Mouse (Mus musculus): ENCODE data around the gene Klf2. TPM values are rescaled to one million over a fixed set of nuclear protein-coding genes. Genes with fewer than 3 reads are reported as not detected.
A peak's percentile ranks its signal among the peaks of the same experiment; 100 is the strongest.

Klf2 gene
- total RNA-seq, 4 experiments from 2014 or later: 9.5 to 15.3 (median 12.7) TPM

GRCm38 (mm10) chr8:72331631-72332030, 12.8 kb downstream of the Klf2 start:
- DNase-seq (ENCODE audit: low spot score in 2 of 2): no peak

- DNase-seq (ENCODE audit: low spot score in 2 of 2): no peak
These were observed 14.8 kb downstream of the Klf2 start for GRCm38 (mm10) chr8:72333429-72334143.

GRCm38 (mm10) chr8:72334144-72334641, 15.4 kb downstream of the Klf2 start:
- no peak for DNase-seq (ENCODE audit: low spot score in 2 of 2)

- DNase-seq (ENCODE audit: low spot score in 2 of 2): no peak
These were observed 17.4 kb downstream of the Klf2 start for GRCm38 (mm10) chr8:72336273-72336672.

- no peak for DNase-seq (ENCODE audit: low spot score in 2 of 2)
These were observed 18.2 kb downstream of the Klf2 start for GRCm38 (mm10) chr8:72337034-72337433.

GRCm38 (mm10) chr8:72342556-72343300, 23.9 kb downstream of the Klf2 start:
- DNase-seq (ENCODE audit: low spot score in 2 of 2): no peak

GRCm38 (mm10) chr8:72343725-72344124, 24.9 kb downstream of the Klf2 start:
- DNase-seq (ENCODE audit: low spot score in 2 of 2): no peak

- DNase-seq (ENCODE audit: low spot score in 2 of 2): no peak
These were observed 28.7 kb downstream of the Klf2 start for GRCm38 (mm10) chr8:72347553-72347952.

GRCm38 (mm10) chr8:72348114-72348513, 29.3 kb downstream of the Klf2 start:
- DNase-seq (ENCODE audit: low spot score in 2 of 2): no peak

GRCm38 (mm10) chr8:72348956-72349355, 30.1 kb downstream of the Klf2 start:
- no peak for DNase-seq (ENCODE audit: low spot score in 2 of 2)

- no peak for DNase-seq (ENCODE audit: low spot score in 2 of 2)
These were observed 31.0 kb downstream of the Klf2 start for GRCm38 (mm10) chr8:72349838-72350237.

GRCm38 (mm10) chr8:72350727-72351126, 31.9 kb downstream of the Klf2 start:
- DNase-seq (ENCODE audit: low spot score in 2 of 2): no peak

- DNase-seq (ENCODE audit: low spot score in 2 of 2): no peak
These were observed 32.7 kb downstream of the Klf2 start for GRCm38 (mm10) chr8:72351405-72352005.

- DNase-seq (ENCODE audit: low spot score in 2 of 2): peak in 1 of 2 experiments; percentile 26
These were observed 34.3 kb downstream of the Klf2 start for GRCm38 (mm10) chr8:72352951-72353699.

GRCm38 (mm10) chr8:72353700-72354045, 34.8 kb downstream of the Klf2 start:
- DNase-seq (ENCODE audit: low spot score in 2 of 2): no peak

GRCm38 (mm10) chr8:72354272-72354671, 35.4 kb downstream of the Klf2 start:
- DNase-seq (ENCODE audit: low spot score in 2 of 2): no peak

- no peak for DNase-seq (ENCODE audit: low spot score in 2 of 2)
These were observed 37.8 kb downstream of the Klf2 start for GRCm38 (mm10) chr8:72356593-72356992.

GRCm38 (mm10) chr8:72360162-72360561, 41.3 kb downstream of the Klf2 start:
- DNase-seq (ENCODE audit: low spot score in 2 of 2): no peak

GRCm38 (mm10) chr8:72362754-72363153, 43.9 kb downstream of the Klf2 start:
- DNase-seq (ENCODE audit: low spot score in 2 of 2): no peak

GRCm38 (mm10) chr8:72363457-72363856, 44.6 kb downstream of the Klf2 start:
- no peak for DNase-seq (ENCODE audit: low spot score in 2 of 2)

- DNase-seq (ENCODE audit: low spot score in 2 of 2): no peak
These were observed 46.2 kb downstream of the Klf2 start for GRCm38 (mm10) chr8:72365016-72365415.

GRCm38 (mm10) chr8:72365826-72366225, 47.0 kb downstream of the Klf2 start:
- peak; percentile 48 to 71 for DNase-seq (ENCODE audit: low spot score in 2 of 2)
